Mouse (Mus musculus): ENCODE results near the gene Mrps23.
A peak's percentile ranks its signal among the peaks of the same experiment; 100 is the strongest.
"Not testable (repeated sequence)": the region's sequence is repeated elsewhere in the genome, so short reads cannot be mapped to it uniquely, and the experiment has no call there.

Gene Mrps23

GRCm38 (mm10) chr11:88173386-88174025 is 30.7 kb upstream of the Mrps23 start:
- no peak for DNase-seq (ENCODE audit: low read depth)

GRCm38 (mm10) chr11:88180467-88180958 is 23.7 kb upstream of the Mrps23 start:
- DNase-seq (ENCODE audit: low read depth) = no peak

- no peak for DNase-seq (ENCODE audit: low read depth)
Measured at GRCm38 (mm10) chr11:88180959-88181619, 23.1 kb upstream of the Mrps23 start.

- no peak for DNase-seq (ENCODE audit: low read depth)
Measured at GRCm38 (mm10) chr11:88184632-88185180, 19.5 kb upstream of the Mrps23 start.

GRCm38 (mm10) chr11:88186078-88186946 is 17.9 kb upstream of the Mrps23 start:
- DNase-seq (ENCODE audit: low read depth) = no peak

GRCm38 (mm10) chr11:88186947-88187243 is 17.3 kb upstream of the Mrps23 start:
- no peak for DNase-seq (ENCODE audit: low read depth)

GRCm38 (mm10) chr11:88187417-88188133 is 16.6 kb upstream of the Mrps23 start:
- no peak for DNase-seq (ENCODE audit: low read depth)

- no peak for DNase-seq (ENCODE audit: low read depth)
Measured at GRCm38 (mm10) chr11:88188216-88188615, 16.0 kb upstream of the Mrps23 start.

GRCm38 (mm10) chr11:88188635-88189034 is 15.6 kb upstream of the Mrps23 start:
- no peak for DNase-seq (ENCODE audit: low read depth)

GRCm38 (mm10) chr11:88192595-88192994 is 11.6 kb upstream of the Mrps23 start:
- peak; percentile 35 for DNase-seq (ENCODE audit: low read depth)

- DNase-seq (ENCODE audit: low read depth) = no peak
Measured at GRCm38 (mm10) chr11:88193098-88193823, 10.9 kb upstream of the Mrps23 start.

- DNase-seq (ENCODE audit: low read depth) = no peak
Measured at GRCm38 (mm10) chr11:88193824-88194696, 10.1 kb upstream of the Mrps23 start.

GRCm38 (mm10) chr11:88195699-88196098 is 8.5 kb upstream of the Mrps23 start:
- DNase-seq (ENCODE audit: low read depth) = not testable (repeated sequence)

- peak; percentile 43 for DNase-seq (ENCODE audit: low read depth)
Measured at GRCm38 (mm10) chr11:88197153-88197576, 7.0 kb upstream of the Mrps23 start.

GRCm38 (mm10) chr11:88198223-88198622 is 6.0 kb upstream of the Mrps23 start:
- DNase-seq (ENCODE audit: low read depth) = no peak

- no peak for DNase-seq (ENCODE audit: low read depth)
Measured at GRCm38 (mm10) chr11:88201172-88201571, 3.0 kb upstream of the Mrps23 start.

- peak; percentile 29 for DNase-seq (ENCODE audit: low read depth)
Measured at GRCm38 (mm10) chr11:88202077-88202476, 2.1 kb upstream of the Mrps23 start.

- DNase-seq (ENCODE audit: low read depth) = no peak
Measured at GRCm38 (mm10) chr11:88204593-88205368, 593 bp downstream of the Mrps23 start.

- not testable (repeated sequence) for DNase-seq (ENCODE audit: low read depth)
Measured at GRCm38 (mm10) chr11:88206576-88206975, 2.4 kb downstream of the Mrps23 start.

All from c-Kit-positive CD71-negative TER-119-negative erythroid progenitor cells, embryonic 14.5 days (primary cell).